Mouse (Mus musculus) heart, postnatal 0 days (tissue): ENCODE measurements at regions not wholly inside any gene's neighbourhood (a gene's known extent, or its start where the extent isn't known, plus 50 kb on each side); places are given as distances from the start of the nearest gene placed in this dataset.

Experiments used
- ATAC-seq: fragments of 200-750 bp; cut with Nextera tagmentation; 2 replicates; pipeline ENCODE4 v1.8.0; 2017; ENCODE audit warnings: low read depth, moderate number of reproducible peaks, moderate library complexity; ENCODE audit not compliant: insufficient read depth
- DNase-seq: peaks from one replicate; pipeline ENCODE4 v3.0.0-alpha.2; 2016; ENCODE audit warnings: low spot score
- H3K27ac ChIP-seq: fragments of 300-500 bp; sonication (generic); 2 replicates; pipeline ENCODE4 v1.5.1; 2014; ENCODE audit warnings: low read depth, mild to moderate bottlenecking
- H3K27me3 ChIP-seq: fragments of 300-500 bp; sonication (generic); 2 replicates; pipeline ENCODE4 v1.6.1; 2014; ENCODE audit warnings: low read length, mixed read lengths; ENCODE audit not compliant: control insufficient read depth, insufficient read depth
- H3K36me3 ChIP-seq: fragments of 300-500 bp; sonication (generic); replicated peaks from 2 replicates; pipeline ENCODE4 v1.6.1; 2014; ENCODE audit warnings: low read length, mixed read lengths; ENCODE audit not compliant: control insufficient read depth, insufficient read depth
- H3K4me1 ChIP-seq: fragments of 300-500 bp; sonication (generic); 2 replicates; pipeline ENCODE4 v1.6.1; 2014; ENCODE audit warnings: antibody characterized with exemption; ENCODE audit not compliant: control insufficient read depth, insufficient read depth
- H3K4me2 ChIP-seq: fragments of 300-500 bp; sonication (generic); 2 replicates; pipeline ENCODE4 v1.6.1; 2014; ENCODE audit warnings: low read depth, mild to moderate bottlenecking, low read length, moderate library complexity
- H3K4me3 ChIP-seq: fragments of 300-500 bp; sonication (generic); 2 replicates; pipeline ENCODE4 v1.5.1; 2014; ENCODE audit warnings: low read depth, low read length
- H3K9ac ChIP-seq: fragments of 300-500 bp; sonication (generic); replicated peaks from 2 replicates; pipeline ENCODE4 v1.6.1; 2014; ENCODE audit warnings: low read depth, low read length, mixed read lengths
- H3K9me3 ChIP-seq: fragments of 300-500 bp; sonication (generic); replicated peaks from 2 replicates; pipeline ENCODE4 v1.6.1; 2016; ENCODE audit warnings: low read length; ENCODE audit not compliant: control insufficient read depth
- CTCF ChIP-seq: IDR thresholded peaks from 2 replicates; pipeline ENCODE4 v1.5.1; 2016; ENCODE audit warnings: antibody characterized with exemption, control low read depth, low read depth
- EP300 ChIP-seq: IDR thresholded peaks from 2 replicates; pipeline ENCODE4 v1.6.1; 2016; ENCODE audit warnings: antibody characterized with exemption, low read depth
- WGBS: fragments of 180-500 bp; shearing (Covaris S2); extraction: QIAGEN DNeasy Blood & Tissue Kit; methylation state at CpG from one replicate; pipeline ENCODE4 v1.1.7; 2014; 5-methylcytosine and 5-hydroxymethylcytosine counted together

DNA sequence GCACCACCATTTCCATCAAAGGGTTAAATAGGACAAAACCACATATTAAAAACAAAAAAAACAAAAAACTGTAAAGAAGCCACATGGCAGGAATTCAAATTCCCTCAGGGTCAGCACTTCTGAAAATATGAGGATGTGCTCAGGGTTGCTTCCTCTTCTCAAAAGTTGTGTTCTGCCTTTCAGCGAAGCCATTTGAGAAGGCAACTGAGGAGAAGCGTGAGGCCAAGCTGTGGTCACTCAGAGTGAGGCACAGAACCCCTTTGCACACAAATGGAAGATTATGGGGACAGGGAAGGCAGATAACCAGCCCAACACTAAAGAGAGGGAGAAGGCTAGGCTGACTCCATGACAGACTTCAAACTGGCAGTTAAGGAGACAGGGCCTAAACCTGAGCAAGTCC lies 142.8 kb upstream of the Jade1 start:
- DNase-seq (no peak), ATAC-seq (no peak)
- 0 out of 2 replicates have a peak, but pooled peaks cover 7% of the 10 kb centered on the region for H3K4me1 ChIP-seq
- H3K4me2 ChIP-seq = no peak overlapping the region
- no peak overlapping the region for H3K27ac ChIP-seq
- no peak overlapping the region for H3K4me3 ChIP-seq
- no peaks in the 10 kb centered on the region for H3K36me3 ChIP-seq
- TF ChIP-seq CTCF (no peak), EP300 (no peak)
- H3K9ac ChIP-seq = no peak overlapping the region
- no peaks in the 10 kb centered on the region for H3K27me3 ChIP-seq
- WGBS = 59% methylated on average over 2 of the region's 2 CpGs
- no peaks in the 10 kb centered on the region for H3K9me3 ChIP-seq

DNA sequence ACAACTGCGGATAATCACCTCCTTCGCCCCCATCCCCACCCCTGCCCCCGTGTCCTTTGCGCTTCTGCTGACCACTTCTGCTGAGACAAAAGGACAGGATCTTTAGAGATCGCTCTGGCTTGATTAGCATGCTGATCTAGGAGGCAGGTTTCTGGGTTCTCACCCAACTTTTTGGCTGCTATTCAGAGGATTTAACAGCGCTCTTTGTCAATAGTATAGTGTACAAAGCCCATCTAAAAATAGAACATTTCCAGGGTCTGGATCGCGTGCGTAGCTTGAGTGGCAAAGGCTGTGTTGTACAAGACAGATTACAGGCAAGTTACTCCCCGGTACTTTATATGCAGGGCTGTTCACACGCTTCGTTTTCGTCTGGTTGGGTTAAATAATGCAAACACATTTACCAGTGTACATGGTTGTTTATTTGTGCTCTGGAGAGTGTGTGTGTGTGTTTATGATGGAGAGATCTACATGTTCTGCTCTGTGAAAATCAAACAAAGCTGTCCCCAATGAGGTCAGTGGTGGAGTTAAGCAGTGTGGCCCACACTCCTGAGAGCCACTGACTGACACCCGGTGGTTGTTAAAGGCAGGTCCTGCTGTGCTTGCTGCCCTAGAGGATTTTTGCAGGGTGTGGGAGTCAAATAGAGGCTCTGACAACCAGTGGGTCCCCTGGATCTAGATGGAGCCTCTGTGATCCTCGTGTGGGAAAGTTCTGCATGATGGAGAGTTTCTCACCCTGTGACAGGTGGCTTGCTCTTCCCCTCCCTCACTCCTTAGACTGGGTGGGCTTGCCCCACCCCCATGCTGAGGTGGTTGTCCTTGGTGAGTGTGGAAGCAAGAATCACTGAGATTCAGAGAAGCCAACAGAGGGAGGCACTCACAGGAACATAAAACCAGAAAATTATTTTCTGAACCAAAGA lies 146.5 kb upstream of the Jade1 start:
- TF ChIP-seq EP300 = no peak
- TF ChIP-seq CTCF = peak; percentile 50

DNA sequence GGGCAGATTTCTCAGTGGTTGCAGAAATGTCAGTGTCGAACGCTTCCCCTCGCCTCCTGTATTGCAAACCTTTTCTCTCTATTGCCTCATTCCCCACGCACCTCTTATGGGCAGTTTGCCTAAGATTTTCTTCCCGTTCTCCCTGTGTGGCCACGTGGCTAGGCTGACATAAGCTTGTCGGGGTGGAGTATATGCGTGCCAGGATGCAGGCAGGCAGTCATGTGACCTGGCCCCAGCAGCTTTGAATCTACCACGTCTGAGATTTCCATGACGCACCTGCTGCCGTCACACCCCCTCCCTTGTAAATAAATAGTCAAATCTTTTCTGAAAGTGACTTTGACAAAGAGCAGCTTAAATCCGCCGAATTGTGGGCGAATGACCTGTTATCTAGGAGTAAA lies 147.1 kb upstream of the Jade1 start:
- Histone ChIP-seq H3K4me3 (peak overlapping the region; percentile 38), H3K4me2 (peak overlapping the region; percentile 74), H3K36me3 (no peaks in the 10 kb centered on the region), H3K4me1 (0 out of 2 replicates have a peak, but pooled peaks cover 7% of the 10 kb centered on the region), H3K27ac (peak overlapping the region; percentile 84), H3K9ac (peak overlapping the region; percentile 59), H3K27me3 (no peaks in the 10 kb centered on the region), H3K9me3 (no peaks in the 10 kb centered on the region)
- DNase-seq (peak; percentile 93), ATAC-seq (peak; percentile 93)
- 2% methylated on average over 14 of the region's 14 CpGs for WGBS
- TF ChIP-seq EP300 (no peak; the same call in 1 of the 2 replicates), CTCF (no peak)

More for the DNA sequence above, 146.5 kb upstream of the Jade1 start:
- H3K27ac ChIP-seq = peak overlapping the region; percentile 84
- peak; percentile 92 for ATAC-seq
- 4% methylated on average over 15 of the region's 15 CpGs for WGBS
- peak overlapping the region; percentile 74 for H3K4me2 ChIP-seq
- DNase-seq = peak; percentile 87
- H3K27me3 ChIP-seq = no peaks in the 10 kb centered on the region
- H3K4me3 ChIP-seq = peak overlapping the region; percentile 38
- H3K36me3 ChIP-seq = no peaks in the 10 kb centered on the region
- peak overlapping the region; percentile 59 for H3K9ac ChIP-seq
- H3K9me3 ChIP-seq = no peaks in the 10 kb centered on the region
- H3K4me1 ChIP-seq = 0 out of 2 replicates have a peak, but pooled peaks cover 7% of the 10 kb centered on the region

DNA sequence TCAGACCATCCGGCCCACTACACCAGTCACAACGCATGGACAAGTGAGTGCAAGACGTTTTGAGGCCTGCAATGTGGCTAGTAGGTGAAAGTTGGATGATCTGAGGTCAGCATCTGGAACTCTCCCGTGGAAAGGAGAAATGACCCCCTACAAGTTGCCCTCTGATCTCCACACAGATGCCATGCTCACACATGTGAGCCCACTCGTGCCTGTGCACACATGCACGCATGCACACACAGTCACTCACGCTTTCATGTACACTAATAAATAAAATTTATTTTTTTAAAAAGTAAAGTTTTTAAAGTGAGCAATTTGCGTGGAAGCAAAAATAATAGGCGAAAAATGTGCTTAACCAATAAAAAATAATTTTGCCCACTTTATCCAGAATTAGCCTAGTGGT lies 147.5 kb upstream of the Jade1 start:
- no peak overlapping the region for H3K4me3 ChIP-seq
- no peaks in the 10 kb centered on the region for H3K9me3 ChIP-seq
- ATAC-seq = no peak
- no peaks in the 10 kb centered on the region for H3K27me3 ChIP-seq
- TF ChIP-seq CTCF (no peak), EP300 (no peak)
- H3K4me1 ChIP-seq = 0 out of 2 replicates have a peak, but pooled peaks cover 7% of the 10 kb centered on the region
- H3K4me2 ChIP-seq = peak overlapping the region; percentile 74; the same call in 1 of the 2 replicates
- H3K27ac ChIP-seq = peak overlapping the region; percentile 84; the same call in 1 of the 2 replicates
- WGBS = 86% methylated on average over 9 of the region's 9 CpGs
- no peak for DNase-seq
- H3K36me3 ChIP-seq = no peaks in the 10 kb centered on the region
- H3K9ac ChIP-seq = no peak overlapping the region

DNA sequence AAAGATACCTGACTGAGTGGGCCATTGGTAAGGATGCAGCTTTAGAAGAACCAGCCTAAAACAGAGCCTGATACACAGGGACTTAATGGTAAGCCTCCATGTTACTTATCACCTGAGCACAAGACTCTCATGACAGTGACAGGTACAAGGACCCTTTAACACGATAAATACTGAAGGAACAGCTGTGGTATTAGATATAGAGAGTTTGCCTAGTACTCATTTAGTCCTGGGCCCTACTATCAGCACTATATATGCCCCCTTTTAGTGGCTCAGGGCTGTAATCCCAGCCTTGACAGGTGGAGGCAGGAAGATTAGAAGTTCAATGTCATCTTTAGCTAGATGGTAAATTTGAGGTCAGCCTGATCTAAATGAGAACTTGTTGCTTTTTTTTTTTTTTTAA lies 148.0 kb upstream of the Jade1 start:
- Histone ChIP-seq H3K36me3 (no peaks in the 10 kb centered on the region), H3K4me2 (no peak overlapping the region), H3K9ac (no peak overlapping the region), H3K4me1 (0 out of 2 replicates have a peak, but pooled peaks cover 7% of the 10 kb centered on the region), H3K27me3 (no peaks in the 10 kb centered on the region), H3K9me3 (no peaks in the 10 kb centered on the region), H3K27ac (no peak overlapping the region), H3K4me3 (no peak overlapping the region)
- no peak for TF ChIP-seq EP300
- no peak for TF ChIP-seq CTCF
- WGBS = 60% methylated on average over 1 of the region's 1 CpGs
- DNase-seq = no peak
- no peak for ATAC-seq
